Mouse (Mus musculus) liver, postnatal 0 days (tissue): ENCODE measurements around the gene Hoxa6.

Experiments
- CTCF ChIP-seq: sonication (generic); IDR thresholded peaks from 2 replicates; pipeline ENCODE4 v1.5.1; 2016; ENCODE audit warnings: antibody characterized with exemption, low read depth
- EP300 ChIP-seq: IDR thresholded peaks from 2 replicates; pipeline ENCODE4 v1.6.1; 2016; ENCODE audit warnings: antibody characterized with exemption, low read depth, mild to moderate bottlenecking

GRCm38 (mm10) chr6:52228475-52229465, 20.2 kb upstream of the Hoxa6 start:
- TF ChIP-seq CTCF (no peak), EP300 (no peak)
